In genomic region chr2:110806302-110807093, GRCm38 (mm10) we compare ENCODE assay signal across 14 mouse cellular contexts.
"Had no signal": no experiment of that assay in that cellular context is flagged by ENCODE, and none has a peak within 500 bp of the region (broad histone marks: within the 10 kb centered on the region; RNA-seq: fewer than 3 reads in every experiment).

No protein-coding gene starts in this region.

- DNase-seq: kidney, postnatal 4 days; lung, adult 18-20 months; retina, postnatal 1 day; right cerebral cortex, postnatal 4 days; spleen, adult 18-20 months; thymus, adult 2 months; thymus, postnatal 25 days had no signal

- H3K4me1 ChIP-seq: limb, embryonic 13.5 days; midbrain, embryonic 12.5 days; neural tube, embryonic 13.5 days had no signal

- H3K9me3 ChIP-seq: limb, embryonic 13.5 days; midbrain, embryonic 12.5 days; neural tube, embryonic 13.5 days had no signal

- H3K4me3 ChIP-seq: layer of hippocampus, adult 2 months; limb, embryonic 13.5 days; midbrain, embryonic 12.5 days; neural tube, embryonic 13.5 days had no signal

- ATAC-seq: inflammation-experienced regulatory T-cells, adult 6 months; intestine, postnatal 0 days; midbrain, embryonic 16.5 days had no signal

- H3K27me3 ChIP-seq: limb, embryonic 13.5 days; midbrain, embryonic 12.5 days; neural tube, embryonic 13.5 days had no signal

- H3K36me3 ChIP-seq: limb, embryonic 13.5 days; midbrain, embryonic 12.5 days; neural tube, embryonic 13.5 days had no signal
